Mouse (Mus musculus): ENCODE measurements around the gene Adamts2. TPM values are rescaled to one million over a fixed set of nuclear protein-coding genes. Genes with fewer than 3 reads are reported as not detected.
A peak's percentile ranks its signal among the peaks of the same experiment; 100 is the strongest.

Adamts2 gene
- polyA plus RNA-seq, 1 experiment from 2014 or later = 8.8 TPM

GRCm38 (mm10) chr11:50624720-50625119 is 22.8 kb downstream of the Adamts2 start:
- no peaks in the 10 kb centered on the region for H3K36me3 ChIP-seq
- WGBS = 61% methylated on average over 5 of the region's 5 CpGs
- H3K4me3 ChIP-seq = no peak overlapping the region
- no peaks in the 10 kb centered on the region for H3K9me3 ChIP-seq
- ATAC-seq (ENCODE audit: low FRiP score, low read depth) = peak; percentile 37; the same call in 1 of the 2 replicates
- peak overlapping the region; percentile 39; the same call in 1 of the 2 replicates for H3K27ac ChIP-seq
- no peaks in the 10 kb centered on the region for H3K27me3 ChIP-seq
- peaks cover 52% of the 10 kb centered on the region for H3K4me1 ChIP-seq
- H3K9ac ChIP-seq = no peak overlapping the region
- 0 out of 2 replicates have a peak overlapping the region, but pooled peaks have one; percentile 1 for H3K4me2 ChIP-seq (replicated peaks)

DNA sequence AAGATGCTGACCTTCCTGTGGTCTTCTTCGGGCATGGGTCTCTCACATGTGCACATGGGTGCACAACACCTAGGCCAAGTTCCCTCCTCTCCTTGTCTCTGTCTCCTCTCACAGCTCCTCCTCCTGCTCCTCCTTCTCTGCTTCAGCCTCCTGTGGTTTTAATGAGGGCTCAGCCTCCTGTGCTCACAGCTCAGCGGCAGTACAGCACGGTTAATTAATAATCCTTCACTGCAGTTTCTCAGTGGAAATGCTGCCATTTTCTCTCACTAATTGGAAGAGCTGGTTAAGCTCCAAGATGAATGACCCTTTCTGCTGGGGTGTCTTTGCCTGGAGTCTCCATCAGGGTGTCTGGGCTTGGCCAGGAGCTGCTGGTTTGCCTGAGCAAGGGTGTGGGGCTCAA is 27.0 kb downstream of the Adamts2 start:
- H3K4me1 ChIP-seq = peaks cover 32% of the 10 kb centered on the region

GRCm38 (mm10) chr11:50630462-50630861 is 28.6 kb downstream of the Adamts2 start:
- Histone ChIP-seq H3K4me3 (no peak overlapping the region), H3K27me3 (0 out of 2 replicates have a peak, but pooled peaks cover 3% of the 10 kb centered on the region), H3K36me3 (no peaks in the 10 kb centered on the region), H3K9ac (no peak overlapping the region), H3K27ac (no peak overlapping the region), H3K4me1 (peaks cover 35% of the 10 kb centered on the region), H3K4me2 (replicated peaks) (no peak overlapping the region), H3K9me3 (no peaks in the 10 kb centered on the region)
- ATAC-seq (ENCODE audit: low FRiP score, low read depth) = no peak
- 81% methylated on average over 2 of the region's 2 CpGs for WGBS

More for the DNA sequence above, 27.0 kb downstream of the Adamts2 start:
- H3K9me3 ChIP-seq = no peaks in the 10 kb centered on the region
- ATAC-seq (ENCODE audit: low FRiP score, low read depth) = no peak
- 0 out of 2 replicates have a peak, but pooled peaks cover 3% of the 10 kb centered on the region for H3K27me3 ChIP-seq
- no peak overlapping the region for H3K9ac ChIP-seq
- no peak overlapping the region for H3K27ac ChIP-seq
- H3K4me3 ChIP-seq = no peak overlapping the region
- H3K4me2 ChIP-seq (replicated peaks) = no peak overlapping the region
- WGBS = 40% methylated on average over 3 of the region's 3 CpGs
- H3K36me3 ChIP-seq = no peaks in the 10 kb centered on the region

DNA sequence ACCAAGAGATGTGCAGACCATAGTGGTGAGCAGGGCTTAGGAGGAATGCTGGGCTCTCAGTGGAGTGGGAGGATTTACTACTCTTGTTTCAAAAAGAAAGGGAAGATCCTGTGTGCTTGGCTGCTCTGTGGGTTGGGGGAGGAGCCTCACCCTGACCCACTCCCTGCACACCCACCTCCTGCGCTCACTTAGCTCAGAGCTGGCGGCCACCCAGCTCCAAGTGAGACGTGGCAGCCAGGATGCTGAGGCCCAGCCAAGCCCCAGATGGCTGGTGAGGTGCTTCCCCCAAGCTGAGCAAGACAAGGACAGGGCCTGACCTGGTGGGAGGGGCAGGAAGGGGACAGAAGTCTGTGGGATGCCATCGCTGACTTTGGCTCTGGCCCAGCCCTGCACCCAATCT is 30.4 kb downstream of the Adamts2 start:
- 0 out of 2 replicates have a peak, but pooled peaks cover 3% of the 10 kb centered on the region for H3K27me3 ChIP-seq
- H3K4me2 ChIP-seq (replicated peaks) = no peak overlapping the region
- H3K4me1 ChIP-seq = peaks cover 38% of the 10 kb centered on the region
- ATAC-seq (ENCODE audit: low FRiP score, low read depth) = peak; percentile 69
- H3K9me3 ChIP-seq = no peaks in the 10 kb centered on the region
- no peaks in the 10 kb centered on the region for H3K36me3 ChIP-seq
- H3K27ac ChIP-seq = peak overlapping the region; percentile 44
- no peak overlapping the region for H3K4me3 ChIP-seq
- WGBS = 39% methylated on average over 4 of the region's 4 CpGs
- H3K9ac ChIP-seq = no peak overlapping the region; the same call in 1 of the 2 replicates

DNA sequence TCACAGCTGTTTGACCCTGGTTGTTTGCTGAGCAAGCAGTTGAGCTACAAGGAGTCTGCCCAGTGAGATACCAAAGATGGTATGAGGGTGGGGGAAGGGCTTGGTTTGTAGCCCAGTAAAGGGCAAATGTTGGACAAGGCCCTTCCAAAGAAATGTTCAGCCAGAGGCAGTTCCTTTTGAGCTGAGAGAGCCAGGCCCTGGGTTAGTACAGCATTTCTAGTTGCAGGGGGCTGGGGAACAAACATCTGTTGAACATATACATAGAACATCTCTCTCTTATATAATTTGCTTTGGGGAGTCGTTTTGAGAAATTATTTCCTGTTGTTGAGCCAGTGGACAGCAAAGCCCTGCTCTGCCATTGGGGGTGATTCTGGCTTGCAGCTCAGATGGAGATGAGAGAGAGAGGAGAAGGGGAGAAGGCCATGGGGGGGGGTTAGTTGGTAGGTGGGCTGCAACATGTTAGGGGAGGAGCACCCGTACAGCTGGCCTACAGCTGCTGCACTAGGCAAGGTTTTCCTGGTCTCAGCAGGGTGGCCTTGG is 33.2 kb downstream of the Adamts2 start:
- Histone ChIP-seq H3K4me1 (peaks cover 34% of the 10 kb centered on the region), H3K9ac (no peak overlapping the region), H3K27ac (peak overlapping the region; percentile 34; the same call in 1 of the 2 replicates), H3K4me2 (replicated peaks) (no peak overlapping the region), H3K36me3 (no peaks in the 10 kb centered on the region), H3K9me3 (no peaks in the 10 kb centered on the region), H3K27me3 (0 out of 2 replicates have a peak, but pooled peaks cover 3% of the 10 kb centered on the region), H3K4me3 (no peak overlapping the region)
- WGBS = 24% methylated on average over 2 of the region's 2 CpGs
- peak; percentile 66; the same call in 1 of the 2 replicates for ATAC-seq (ENCODE audit: low FRiP score, low read depth)

DNA sequence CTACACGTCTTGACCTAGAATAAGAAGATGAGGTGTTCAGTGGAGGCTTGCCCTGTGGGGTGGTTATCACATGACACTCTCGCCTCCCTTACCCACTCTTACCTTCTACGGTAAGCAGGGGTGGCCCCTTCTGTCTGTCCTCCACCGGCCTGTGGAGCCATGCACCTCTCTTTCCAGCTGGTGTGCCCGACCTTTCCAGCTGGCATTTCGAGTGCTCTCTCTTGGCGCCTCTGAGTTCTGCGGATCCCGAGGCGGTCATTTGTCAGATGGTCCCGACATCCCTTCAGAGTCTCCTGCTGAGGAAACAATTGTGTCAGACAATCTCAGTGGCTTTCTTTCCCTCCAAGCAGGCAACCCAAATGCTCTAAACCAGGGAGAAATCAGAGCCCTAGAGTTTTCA is 35.1 kb downstream of the Adamts2 start:
- no peaks in the 10 kb centered on the region for H3K36me3 ChIP-seq
- H3K4me3 ChIP-seq = no peak overlapping the region
- no peaks in the 10 kb centered on the region for H3K9me3 ChIP-seq
- no peak for ATAC-seq (ENCODE audit: low FRiP score, low read depth)
- 92% methylated on average over 11 of the region's 11 CpGs for WGBS
- H3K4me2 ChIP-seq (replicated peaks) = no peak overlapping the region
- peaks cover 28% of the 10 kb centered on the region for H3K4me1 ChIP-seq
- H3K27me3 ChIP-seq = no peaks in the 10 kb centered on the region
- no peak overlapping the region for H3K9ac ChIP-seq
- no peak overlapping the region for H3K27ac ChIP-seq

- no peak for ATAC-seq (ENCODE audit: low FRiP score, low read depth)
Measured at GRCm38 (mm10) chr11:50638197-50638867, 36.4 kb downstream of the Adamts2 start.

DNA sequence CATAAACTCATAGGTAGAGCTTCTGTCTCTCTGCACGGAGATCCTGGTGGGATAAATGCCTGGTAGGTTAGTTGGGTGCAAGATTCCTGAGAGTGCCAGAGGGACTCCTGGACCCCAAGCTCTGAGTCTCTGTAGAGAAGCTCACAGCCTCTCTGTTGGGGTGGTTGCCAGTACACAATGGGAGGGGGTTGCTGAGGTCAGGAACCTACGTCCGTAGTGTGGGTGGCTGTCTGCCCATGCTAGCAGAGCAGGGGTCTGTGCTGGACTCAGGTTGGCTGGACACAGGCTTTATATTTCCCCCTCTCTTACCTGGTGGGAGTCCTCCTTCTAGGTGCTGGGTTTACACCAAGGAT is 37.0 kb downstream of the Adamts2 start:
- no peaks in the 10 kb centered on the region for H3K9me3 ChIP-seq
- ATAC-seq (ENCODE audit: low FRiP score, low read depth) = no peak
- no peak overlapping the region for H3K9ac ChIP-seq
- H3K4me1 ChIP-seq = peaks cover 20% of the 10 kb centered on the region
- H3K4me2 ChIP-seq (replicated peaks) = no peak overlapping the region
- no peaks in the 10 kb centered on the region for H3K36me3 ChIP-seq
- no peak overlapping the region for H3K27ac ChIP-seq
- no peaks in the 10 kb centered on the region for H3K27me3 ChIP-seq
- no peak overlapping the region for H3K4me3 ChIP-seq
- 84% methylated on average over 3 of the region's 3 CpGs for WGBS

More at GRCm38 (mm10) chr11:50638197-50638867, 36.4 kb downstream of the Adamts2 start:
- Histone ChIP-seq H3K4me1 (peaks cover 20% of the 10 kb centered on the region), H3K9me3 (no peaks in the 10 kb centered on the region), H3K4me3 (no peak overlapping the region), H3K27me3 (no peaks in the 10 kb centered on the region), H3K27ac (no peak overlapping the region), H3K9ac (no peak overlapping the region), H3K36me3 (no peaks in the 10 kb centered on the region), H3K4me2 (replicated peaks) (no peak overlapping the region)
- 91% methylated on average over 13 of the region's 13 CpGs for WGBS

DNA sequence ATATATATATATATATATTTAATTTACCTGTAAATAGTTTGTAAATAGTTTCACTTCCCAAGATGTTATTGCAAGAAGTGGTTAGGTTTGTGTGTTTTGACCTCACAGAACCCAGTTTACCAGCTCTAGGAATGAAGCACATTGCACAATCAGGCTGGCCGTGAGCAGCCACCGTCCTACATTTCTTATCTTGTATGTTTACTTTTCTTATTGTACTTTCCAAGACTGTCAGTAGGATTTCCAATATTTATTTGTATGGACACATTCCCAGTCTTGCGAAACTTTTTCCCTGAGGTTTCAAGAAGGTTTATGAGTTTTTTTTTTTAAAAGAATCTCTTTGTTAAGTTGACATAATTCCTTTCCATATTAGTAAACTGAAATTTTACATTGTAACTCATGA is 40.7 kb downstream of the Adamts2 start:
- Histone ChIP-seq H3K9me3 (peaks cover 5% of the 10 kb centered on the region; the same call in 1 of the 2 replicates), H3K27ac (no peak overlapping the region), H3K4me2 (replicated peaks) (no peak overlapping the region), H3K4me3 (no peak overlapping the region), H3K36me3 (no peaks in the 10 kb centered on the region), H3K9ac (no peak overlapping the region), H3K27me3 (no peaks in the 10 kb centered on the region), H3K4me1 (0 out of 2 replicates have a peak, but pooled peaks cover 8% of the 10 kb centered on the region)
- WGBS = 89% methylated on average over 3 of the region's 3 CpGs
- ATAC-seq (ENCODE audit: low FRiP score, low read depth) = no peak

DNA sequence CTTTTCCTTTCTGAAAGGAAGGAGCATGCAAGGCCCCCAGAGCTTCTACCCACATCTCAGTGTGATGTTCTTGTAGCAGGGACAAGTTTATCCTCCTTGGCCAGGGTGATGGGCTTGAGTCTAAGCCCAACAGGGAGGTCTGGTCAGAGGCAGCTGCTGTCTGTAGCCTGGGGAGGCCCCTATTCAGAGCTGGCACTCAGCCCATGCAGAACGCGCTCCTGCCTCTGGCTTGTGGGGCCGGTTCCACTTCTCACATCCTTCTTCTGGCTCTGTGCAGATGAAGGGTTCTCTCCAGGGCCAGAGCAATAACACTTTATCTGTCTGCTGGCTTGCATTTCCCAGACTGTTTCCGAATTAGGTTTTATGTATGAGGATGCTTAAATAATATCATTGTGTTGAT is 44.3 kb downstream of the Adamts2 start:
- no peak overlapping the region for H3K9ac ChIP-seq
- ATAC-seq (ENCODE audit: low FRiP score, low read depth) = peak; percentile 75; the same call in 1 of the 2 replicates
- H3K27ac ChIP-seq = no peak overlapping the region
- H3K9me3 ChIP-seq = peaks cover 12% of the 10 kb centered on the region; the same call in 1 of the 2 replicates
- H3K4me3 ChIP-seq = no peak overlapping the region
- WGBS = 39% methylated on average over 4 of the region's 4 CpGs
- H3K36me3 ChIP-seq = no peaks in the 10 kb centered on the region
- 0 out of 2 replicates have a peak, but pooled peaks cover 8% of the 10 kb centered on the region for H3K4me1 ChIP-seq
- no peak overlapping the region for H3K4me2 ChIP-seq (replicated peaks)
- H3K27me3 ChIP-seq = no peaks in the 10 kb centered on the region

- 89% methylated on average over 4 of the region's 4 CpGs for WGBS
- Histone ChIP-seq H3K4me3 (no peak overlapping the region), H3K9ac (no peak overlapping the region), H3K36me3 (no peaks in the 10 kb centered on the region), H3K4me2 (replicated peaks) (no peak overlapping the region), H3K4me1 (0 out of 2 replicates have a peak, but pooled peaks cover 8% of the 10 kb centered on the region), H3K27ac (no peak overlapping the region), H3K9me3 (peaks cover 12% of the 10 kb centered on the region; the same call in 1 of the 2 replicates), H3K27me3 (no peaks in the 10 kb centered on the region)
- ATAC-seq (ENCODE audit: low FRiP score, low read depth) = no peak
Measured at GRCm38 (mm10) chr11:50648143-50648807, 46.4 kb downstream of the Adamts2 start.

DNA sequence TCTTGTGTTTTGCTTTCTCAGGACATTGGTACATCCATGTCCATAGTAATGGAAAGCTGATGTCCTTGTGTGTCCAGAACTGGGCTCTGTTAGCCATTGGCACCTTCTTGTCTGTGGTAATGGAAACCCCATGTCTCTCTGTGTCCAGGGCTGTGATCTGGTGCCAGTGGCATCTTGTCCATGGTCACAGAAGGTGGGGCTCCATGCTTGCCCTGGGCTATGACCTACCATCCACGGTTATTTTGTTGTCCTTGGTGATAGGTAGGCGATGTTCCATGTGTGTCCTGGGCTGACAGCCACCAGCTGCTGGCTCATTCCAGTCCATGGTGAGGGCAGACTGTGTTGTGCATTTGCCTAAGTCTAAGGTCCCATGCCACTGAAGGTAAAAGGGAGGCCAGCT is 48.2 kb downstream of the Adamts2 start:
- H3K4me2 ChIP-seq (replicated peaks) = no peak overlapping the region
- H3K4me3 ChIP-seq = no peak overlapping the region
- H3K4me1 ChIP-seq = 0 out of 2 replicates have a peak, but pooled peaks cover 8% of the 10 kb centered on the region
- no peaks in the 10 kb centered on the region for H3K36me3 ChIP-seq
- peaks cover 12% of the 10 kb centered on the region; the same call in 1 of the 2 replicates for H3K9me3 ChIP-seq
- H3K9ac ChIP-seq = no peak overlapping the region
- H3K27me3 ChIP-seq = no peaks in the 10 kb centered on the region
- H3K27ac ChIP-seq = no peak overlapping the region
- 85% methylated on average over 2 of the region's 2 CpGs for WGBS
- no peak for ATAC-seq (ENCODE audit: low FRiP score, low read depth)

All from limb, embryonic 13.5 days (tissue).